Mouse (Mus musculus) left cerebral cortex, postnatal 14 days (tissue): ENCODE results near the gene Cd44. TPM values are rescaled to one million over a fixed set of nuclear protein-coding genes. Genes with fewer than 3 reads are reported as not detected.
A peak's percentile ranks its signal among the peaks of the same experiment; 100 is the strongest.

Source experiments
- DNase-seq, 2 experiments: peaks; one replicate each; pipeline ENCODE4 v3.0.0; 2021 to 2022; ENCODE audit warnings: low spot score in 2 of 2, mixed read lengths in 1 of 2
- intact Hi-C: fragments of 180-260 bp; cut with DNase I; formaldehyde crosslinking; loops from one replicate; pipeline ENCODE4 v1.15.1; 2025
- total RNA-seq, 2 experiments: library from RNA; stranded (reverse); gene quantifications; 2 replicates each; pipeline ENCODE4 v1.2.3; 2021

Cd44 gene
- total RNA-seq, 2 experiments from 2014 or later, result 7.0 to 8.4 TPM

DNA sequence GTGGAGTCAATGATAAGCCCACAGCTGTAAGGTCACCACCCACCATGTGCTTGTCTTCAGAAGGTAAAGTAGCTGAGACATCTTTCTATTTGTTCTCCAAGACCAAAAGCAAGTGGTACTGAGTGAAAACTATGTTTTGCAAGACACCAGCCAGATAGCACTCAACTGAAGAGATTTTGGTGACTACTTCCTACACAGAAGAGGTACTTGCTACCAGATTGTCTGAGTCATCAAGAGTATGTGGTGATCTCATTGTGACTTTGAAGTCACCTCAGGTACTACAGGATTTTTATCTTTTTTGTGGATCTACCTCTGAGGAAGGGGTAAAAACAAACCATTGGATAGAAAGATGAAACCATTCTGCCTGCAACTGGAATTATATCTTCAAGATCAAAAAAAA lies 69.9 kb downstream of the Cd44 start:
- intact Hi-C loops, result no loop called here
- DNase-seq, result no peak

DNA sequence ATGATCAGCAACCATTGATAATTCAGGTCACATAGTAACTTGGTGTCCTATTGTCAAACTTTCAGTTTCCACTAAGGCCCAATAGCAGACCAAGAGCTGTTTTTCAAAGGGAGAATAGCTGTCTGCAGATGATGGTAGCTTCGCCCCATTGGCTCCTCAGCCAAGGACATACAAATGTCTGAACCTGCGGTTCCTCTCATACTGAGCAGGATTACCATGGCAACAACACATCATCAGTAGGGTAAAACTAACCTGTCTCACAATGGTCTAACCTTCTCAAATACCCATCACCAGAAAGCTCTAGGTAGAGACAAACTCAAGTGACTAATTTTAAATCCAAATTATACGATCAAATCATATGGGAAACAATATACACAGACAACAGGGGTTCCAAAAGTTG lies 72.3 kb downstream of the Cd44 start:
- peak; percentile 72 to 82 for DNase-seq
- intact Hi-C loops, result no loop called here

DNA sequence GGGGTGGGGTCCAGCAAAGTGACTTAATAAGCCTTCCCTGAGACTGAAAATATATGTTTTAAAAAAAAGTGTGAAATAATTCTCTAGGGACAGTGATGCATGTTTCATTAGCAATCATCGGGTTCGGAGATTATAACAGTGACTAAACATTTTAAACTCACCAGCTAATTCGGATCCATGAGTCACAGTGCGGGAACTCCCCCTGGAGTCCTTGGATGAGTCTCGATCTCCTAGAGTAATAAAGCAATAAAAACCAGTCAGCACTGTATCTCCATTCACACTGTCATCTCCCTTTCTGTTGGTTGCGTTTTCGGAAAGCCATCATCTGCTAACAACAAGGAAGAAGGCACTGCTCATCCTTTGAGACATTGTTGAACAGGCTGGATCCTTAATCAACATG lies 73.1 kb downstream of the Cd44 start:
- DNase-seq, result no peak

DNA sequence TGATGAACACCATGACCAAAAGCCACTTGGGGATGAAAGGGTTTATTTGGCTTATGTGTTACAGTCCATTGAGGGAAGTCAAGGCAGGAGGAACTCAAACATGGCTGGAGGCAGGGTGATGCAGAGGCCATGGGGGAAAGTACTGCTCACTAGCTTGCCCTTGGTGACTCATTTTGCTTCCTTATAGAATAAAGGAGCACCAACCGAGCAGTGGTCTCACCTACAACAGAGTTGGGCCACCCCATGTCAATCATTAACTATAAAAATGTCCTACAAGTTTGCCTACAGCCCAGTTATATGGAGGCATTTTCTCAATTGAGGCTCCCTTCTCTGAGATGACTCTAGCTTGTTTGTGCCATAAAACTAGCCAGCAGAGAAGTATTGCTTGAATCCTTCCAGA lies 73.6 kb downstream of the Cd44 start:
- intact Hi-C loops, result no loop called here
- DNase-seq, result no peak

More for the DNA sequence above, 73.1 kb downstream of the Cd44 start:
- intact Hi-C loops, result no loop called here

DNA sequence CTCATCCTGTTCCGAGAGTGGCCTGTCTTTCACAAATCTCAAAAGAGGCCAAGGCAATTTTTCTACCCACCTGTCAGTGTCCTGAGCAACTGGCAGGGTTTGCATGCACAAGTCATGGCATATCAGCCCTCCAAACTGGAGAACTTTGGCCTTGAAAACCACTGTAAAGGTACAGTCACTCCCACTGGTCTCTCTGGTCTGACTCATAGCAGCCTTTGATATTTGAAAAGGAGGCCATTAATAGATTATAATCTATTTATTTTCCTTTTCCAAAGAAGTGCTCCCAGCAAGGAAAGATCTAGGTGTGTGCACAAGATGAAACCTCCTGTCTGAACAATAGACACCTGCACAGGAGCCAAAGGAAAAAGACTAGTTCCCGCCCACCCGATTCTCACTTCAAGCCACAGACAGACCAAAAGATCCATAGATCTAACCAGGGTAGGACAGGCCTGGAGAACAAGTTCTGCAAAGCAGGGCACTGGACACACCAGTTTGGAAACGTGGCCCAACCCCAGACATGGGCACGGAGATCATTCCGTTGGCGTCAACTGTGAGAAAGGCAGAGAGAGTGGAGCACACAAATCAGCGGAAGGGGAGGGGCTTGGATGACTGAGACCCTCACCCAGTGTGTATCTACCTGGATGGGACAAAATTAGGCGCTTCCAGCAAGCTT lies 75.4 kb downstream of the Cd44 start:
- DNase-seq, result no peak
- intact Hi-C loops, result no loop called here

DNA sequence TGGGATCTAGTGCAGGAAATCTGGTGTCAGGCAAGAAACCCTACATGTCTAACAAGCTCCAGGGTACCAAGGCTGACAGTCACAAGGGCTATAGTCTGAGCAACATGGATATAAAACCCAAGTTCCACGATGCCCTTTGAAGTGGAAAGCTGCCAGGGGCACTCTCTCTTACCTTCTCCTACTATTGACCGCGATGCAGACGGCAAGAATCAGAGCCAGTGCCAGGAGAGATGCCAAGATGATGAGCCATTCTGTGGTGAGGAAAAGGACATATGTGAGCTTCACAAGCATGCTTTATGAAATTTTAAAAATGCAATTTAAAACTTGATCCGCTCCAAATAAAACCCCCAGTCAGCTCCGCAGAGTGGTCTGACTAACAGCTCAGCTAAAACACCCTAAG lies 79.4 kb downstream of the Cd44 start:
- intact Hi-C loops, result no loop called here
- peak; percentile 7 to 21 for DNase-seq

DNA sequence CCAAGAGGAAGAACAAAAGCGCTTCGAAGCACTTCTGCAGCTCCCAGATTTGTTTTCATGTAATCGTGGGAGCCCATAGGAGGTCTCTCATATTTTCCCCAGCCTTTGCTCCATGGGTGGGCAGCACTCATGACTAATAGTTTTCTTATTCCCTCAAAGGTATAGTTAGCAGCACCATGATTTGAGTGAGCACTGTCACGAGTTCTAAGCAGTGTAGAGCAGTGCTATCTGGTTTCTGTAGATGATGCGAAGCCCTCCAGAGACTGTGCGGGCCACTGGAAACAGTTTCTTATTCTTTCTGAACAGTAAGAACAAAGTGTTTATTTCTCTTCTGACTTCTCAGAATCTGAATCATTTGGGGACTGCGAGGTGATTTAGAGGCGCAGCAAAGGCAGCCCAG lies 80.7 kb downstream of the Cd44 start:
- intact Hi-C loops, result no loop called here
- DNase-seq, result no peak

DNA sequence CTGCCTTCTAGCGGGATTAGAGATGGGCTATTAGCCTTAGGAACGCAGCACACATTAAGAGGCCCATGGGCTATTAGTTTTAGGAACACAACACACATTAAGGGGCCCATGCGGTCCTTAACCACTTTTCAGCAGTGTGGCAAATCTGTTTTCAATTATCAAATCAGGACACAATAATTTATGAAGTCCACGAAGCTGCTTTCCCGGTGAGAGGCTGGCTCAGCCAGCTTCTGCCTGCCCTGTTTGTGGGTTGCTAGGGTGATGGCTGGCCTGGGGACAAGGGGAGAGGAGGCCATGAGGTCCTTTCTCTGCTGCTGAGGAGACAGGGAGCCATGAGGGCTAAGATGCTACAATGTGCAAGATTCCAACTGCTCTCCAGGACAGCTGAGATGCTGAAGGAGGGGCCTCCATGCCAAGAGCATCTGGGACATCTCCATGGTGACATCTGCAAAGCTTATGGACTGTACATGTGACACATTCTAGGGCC lies 81.2 kb downstream of the Cd44 start:
- peak in 1 of 2 experiments; percentile 33 for DNase-seq
- intact Hi-C loops, result no loop called here

DNA sequence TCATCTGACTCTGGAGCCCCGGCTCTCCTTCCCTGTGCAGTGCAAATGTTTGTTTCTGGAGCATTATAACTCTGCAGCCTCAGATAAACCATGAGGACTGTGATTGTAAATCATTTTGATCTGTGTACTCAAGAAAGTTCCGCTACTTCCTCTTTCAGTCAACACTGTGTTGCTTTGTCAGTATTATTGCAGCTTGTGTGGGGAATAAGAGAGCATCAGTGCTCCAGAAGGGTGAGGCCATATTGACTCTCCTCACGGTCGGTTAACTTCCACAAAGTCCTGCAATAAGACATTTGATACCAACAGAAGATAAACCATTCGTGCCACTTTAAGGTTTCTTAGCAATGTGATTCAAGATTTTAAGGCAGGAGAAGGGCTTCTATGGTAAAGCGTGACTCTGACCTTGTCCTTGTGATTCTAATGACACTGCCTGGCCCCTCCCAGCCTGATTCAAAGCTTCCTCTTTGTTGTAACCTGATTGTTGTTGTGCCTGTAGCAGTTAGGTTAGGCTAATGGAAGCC lies 86.1 kb downstream of the Cd44 start:
- DNase-seq, result no peak
- intact Hi-C loops, result no loop called here

DNA sequence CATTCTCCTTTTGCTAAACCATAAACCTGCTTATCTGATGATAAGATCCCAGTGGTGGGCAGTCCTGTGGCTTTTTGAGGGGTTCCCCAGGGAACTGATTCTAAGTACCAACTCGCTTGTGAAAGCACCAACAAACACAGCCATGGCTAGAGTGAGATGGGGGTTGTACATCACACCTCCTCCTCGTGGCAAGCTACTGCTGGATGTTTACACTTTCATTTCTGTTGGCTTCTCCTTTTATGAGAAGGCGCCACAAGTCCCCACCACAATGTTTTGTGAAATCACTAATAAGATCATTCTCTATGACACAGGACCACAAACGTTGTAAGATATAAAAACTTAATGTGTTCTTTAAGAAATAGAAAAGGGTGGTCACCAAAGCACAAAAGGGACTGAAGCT lies 88.7 kb downstream of the Cd44 start:
- DNase-seq, result no peak
- intact Hi-C loops, result no loop called here

DNA sequence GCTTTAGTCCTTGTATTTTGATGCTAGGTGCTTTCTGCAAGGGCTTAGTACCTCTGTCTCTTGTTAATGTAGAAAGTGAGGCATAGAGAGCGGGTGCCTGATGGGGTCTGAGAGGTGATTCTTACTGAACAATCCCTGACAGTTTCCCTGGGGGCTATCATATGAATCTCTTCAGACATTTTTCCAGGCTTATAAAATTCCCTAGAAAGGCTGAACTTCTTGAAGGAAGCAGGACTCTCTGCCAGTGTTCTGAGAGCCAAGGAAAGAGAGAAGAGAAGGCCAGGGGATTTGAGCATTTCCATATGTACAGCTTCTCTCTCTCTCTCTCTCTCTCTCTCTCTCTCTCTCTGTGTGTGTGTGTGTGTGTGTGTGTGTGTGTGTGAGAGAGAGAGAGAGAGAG lies 92.0 kb downstream of the Cd44 start:
- intact Hi-C loops, result loop anchor here (5.0 kb wide), 1 partner anchor 273 kb away; no protein-coding TSS in a partner anchor
- DNase-seq, result no peak

DNA sequence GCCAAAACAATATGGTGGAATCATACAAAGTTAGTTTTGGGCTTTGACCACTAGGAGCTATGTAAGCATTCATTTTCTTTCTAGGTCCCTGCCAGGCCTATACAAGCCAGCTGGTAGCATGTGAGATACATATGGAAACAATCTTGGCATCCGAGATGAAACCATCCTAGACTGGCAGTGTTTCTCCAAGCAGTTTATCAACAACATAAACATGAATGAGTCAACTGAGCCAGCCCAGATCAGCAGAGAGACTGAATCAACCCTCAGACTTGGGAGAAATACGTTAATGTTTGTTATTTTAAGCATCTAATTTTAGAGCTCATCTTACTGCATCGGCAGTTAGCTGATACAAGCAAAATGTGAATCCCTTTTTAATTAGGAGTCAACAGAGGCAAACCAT lies 93.8 kb downstream of the Cd44 start:
- no peak for DNase-seq
- intact Hi-C loops, result loop anchor here (5.0 kb wide), 1 partner anchor 275 kb away; no protein-coding TSS in a partner anchor

DNA sequence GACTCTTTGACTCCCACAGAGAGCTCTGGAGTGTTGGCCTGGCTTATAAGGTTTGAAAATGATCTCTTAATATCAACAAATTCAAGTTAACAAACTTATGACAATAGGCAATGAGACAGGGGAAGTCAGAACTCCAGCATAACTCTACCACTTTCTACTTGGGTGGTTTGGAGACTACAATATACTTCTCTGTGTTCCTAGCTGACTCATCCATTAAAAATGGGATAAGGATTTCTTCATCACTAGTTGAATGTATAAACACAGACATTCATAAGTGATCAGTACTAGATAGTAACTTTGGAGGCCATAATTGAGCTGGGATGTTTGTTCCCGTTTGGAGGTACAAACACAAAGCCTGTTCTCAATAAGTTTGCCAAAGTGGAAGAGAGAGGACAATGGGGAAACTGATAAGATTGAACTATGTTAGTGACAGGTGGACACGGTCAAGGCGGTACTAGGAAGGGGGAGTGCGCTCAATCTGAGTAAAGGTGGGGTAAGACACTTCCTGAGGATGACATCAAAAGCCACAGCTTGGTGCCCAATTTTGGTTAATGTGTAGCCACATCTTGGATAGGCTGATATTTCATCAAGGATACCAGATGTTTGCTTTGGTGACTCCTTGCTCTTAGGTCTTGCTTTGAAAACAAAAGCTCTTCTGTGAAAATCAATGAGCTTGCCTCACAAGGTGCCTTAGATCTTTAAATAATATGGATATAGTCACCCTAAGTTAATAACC lies 95.5 kb downstream of the Cd44 start:
- intact Hi-C loops, result loop anchor here (5.0 kb wide), 1 partner anchor 276 kb away; no protein-coding TSS in a partner anchor
- DNase-seq, result no peak

DNA sequence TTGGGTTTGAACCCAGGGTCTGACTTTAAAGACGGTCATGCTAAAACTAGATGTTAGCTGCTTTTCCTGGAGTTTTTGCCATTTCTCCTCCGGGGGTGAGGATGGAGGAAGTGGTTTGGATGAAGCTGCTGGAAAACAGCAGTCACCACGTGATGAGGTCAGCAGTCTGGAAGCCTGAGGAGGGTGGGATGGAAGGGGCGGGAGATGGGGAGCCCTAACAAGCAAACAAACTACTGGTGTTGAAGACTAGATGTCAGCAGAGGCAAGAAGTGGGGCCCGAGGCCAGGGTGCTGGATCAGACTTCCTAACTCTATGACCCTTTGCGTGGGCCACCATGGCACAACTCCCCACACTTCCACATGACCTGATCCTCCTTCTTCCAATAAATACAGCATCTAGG lies 96.2 kb downstream of the Cd44 start:
- intact Hi-C loops, result loop anchor here (5.0 kb wide), 1 partner anchor 277 kb away; no protein-coding TSS in a partner anchor
- DNase-seq, result no peak

DNA sequence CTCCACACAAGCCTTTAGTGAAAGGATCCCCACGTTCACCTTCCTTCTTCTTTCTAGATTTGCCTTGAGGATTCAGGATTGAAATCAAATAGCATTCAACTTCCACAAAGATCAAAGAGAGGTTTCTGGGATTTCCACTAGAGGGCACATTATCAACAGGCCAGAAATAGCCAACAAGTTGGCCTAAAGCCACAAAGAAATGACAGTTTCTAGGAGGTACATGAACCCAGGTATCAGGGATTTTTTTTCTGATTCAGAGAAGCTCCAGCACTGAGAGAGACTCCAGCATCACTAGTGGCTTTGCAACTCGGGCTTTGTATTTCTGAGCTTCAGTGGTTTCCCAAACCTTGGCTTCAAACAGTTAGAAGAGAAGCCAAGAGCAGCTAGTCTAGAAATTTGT lies 97.4 kb downstream of the Cd44 start:
- intact Hi-C loops, result loop anchor here (5.0 kb wide), 1 partner anchor 213 kb away; no protein-coding TSS in a partner anchor
- no peak for DNase-seq

DNA sequence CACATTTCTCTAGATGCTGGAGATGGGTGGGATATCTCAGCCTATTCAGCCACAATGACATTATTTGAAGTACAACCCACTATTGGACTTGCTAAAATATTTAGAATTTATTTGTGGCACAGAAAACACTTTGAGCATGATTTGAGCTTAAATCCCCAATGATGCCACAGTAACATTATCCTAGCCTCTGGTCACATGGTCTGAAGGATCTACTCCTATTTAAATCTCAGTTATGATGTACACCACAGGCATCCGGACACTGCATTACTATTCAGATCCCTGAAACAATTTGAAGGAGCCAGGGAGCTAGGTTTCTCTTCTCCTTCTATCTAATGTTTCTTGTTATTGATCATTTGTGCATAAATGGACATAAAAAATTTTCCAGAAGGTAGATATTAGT lies 99.6 kb downstream of the Cd44 start:
- intact Hi-C loops, result loop anchor here (5.0 kb wide), 1 partner anchor 215 kb away; no protein-coding TSS in a partner anchor

DNA sequence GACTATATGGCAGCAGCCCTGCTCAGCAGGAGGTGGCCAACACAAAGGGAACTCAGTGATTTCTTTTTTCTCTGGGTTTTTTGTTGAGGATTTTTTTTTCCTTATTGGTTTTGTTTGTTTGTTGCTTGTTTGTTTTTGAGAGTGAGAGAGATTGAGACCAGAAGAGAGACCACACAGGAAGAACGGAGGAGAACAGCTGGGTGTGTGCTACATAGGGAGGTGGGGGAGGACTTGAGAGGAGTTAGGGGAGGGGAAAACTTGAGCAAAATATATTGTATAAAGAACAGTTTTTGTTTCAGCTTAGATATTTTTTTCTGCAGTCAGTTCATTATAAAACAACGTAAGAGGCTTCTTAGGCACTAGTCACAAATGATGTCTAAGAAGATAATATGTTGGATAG lies 103.3 kb downstream of the Cd44 start:
- intact Hi-C loops, result no loop called here

More for the DNA sequence above, 99.6 kb downstream of the Cd44 start:
- no peak for DNase-seq

DNA sequence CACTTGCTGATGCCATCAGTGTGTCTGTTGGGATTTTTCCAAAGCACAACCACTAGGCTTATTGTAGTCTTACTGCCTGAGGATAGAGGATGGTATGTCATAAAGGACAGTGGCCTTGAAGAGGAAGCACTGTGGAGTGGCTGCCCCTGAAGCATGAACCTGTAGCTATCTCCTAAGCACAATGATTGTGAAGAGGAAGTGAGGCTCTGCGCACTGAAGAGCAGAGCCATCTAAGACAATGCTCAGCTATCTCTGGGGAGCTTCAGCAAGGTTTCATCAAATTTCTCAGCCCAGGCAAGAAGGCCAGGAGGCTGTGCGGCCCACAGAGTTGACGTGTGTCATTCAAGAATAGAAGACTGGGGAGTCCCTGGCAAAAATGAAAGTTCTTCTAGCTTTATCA lies 106.4 kb downstream of the Cd44 start:
- no peak for DNase-seq
- intact Hi-C loops, result no loop called here

More for the DNA sequence above, 103.3 kb downstream of the Cd44 start:
- no peak for DNase-seq

DNA sequence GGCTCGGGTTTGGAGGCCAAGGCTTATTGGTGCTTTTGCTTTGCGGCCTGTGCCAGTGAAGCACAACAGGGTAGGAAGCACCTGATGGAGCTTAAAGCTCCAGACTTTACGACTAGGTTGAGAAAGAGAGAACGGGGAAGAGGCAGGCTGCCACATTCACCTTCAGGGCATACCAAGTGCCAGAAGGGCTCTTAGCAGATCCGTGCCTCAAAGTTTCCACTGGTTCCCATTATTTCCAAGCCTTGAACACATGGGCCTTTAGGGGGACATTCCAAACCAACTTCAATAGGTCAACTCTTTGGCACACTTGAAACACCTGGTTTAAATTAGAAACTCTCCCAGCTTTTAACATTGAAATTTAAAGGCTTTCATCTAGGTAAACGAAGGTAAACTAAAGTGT lies 108.7 kb downstream of the Cd44 start:
- intact Hi-C loops, result no loop called here
- DNase-seq, result no peak

DNA sequence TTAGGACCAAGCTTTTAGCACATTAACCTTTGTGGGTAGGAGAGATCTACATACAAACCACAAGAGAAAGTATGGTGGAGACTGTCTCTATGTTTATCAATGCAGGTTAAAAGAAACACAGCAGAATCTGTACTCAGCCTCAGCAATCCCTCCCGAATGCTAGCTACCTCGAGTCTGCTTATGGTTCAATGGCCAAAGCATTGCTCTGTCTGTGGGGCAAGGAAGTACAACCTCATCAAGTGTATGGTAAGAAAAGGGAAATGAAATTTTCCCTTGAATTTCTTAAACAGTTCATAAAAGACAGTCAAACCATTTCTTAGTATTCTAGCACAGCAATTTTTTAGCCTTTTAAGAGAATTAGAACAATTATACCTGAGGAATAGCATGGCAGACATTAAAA lies 109.8 kb downstream of the Cd44 start:
- intact Hi-C loops, result no loop called here

More for the DNA sequence above, 109.8 kb downstream of the Cd44 start:
- no peak for DNase-seq
